ENCODE assay signal across 10 mouse cellular contexts in genomic region chr11:90187441-90187840, GRCm38 (mm10). TPM values are rescaled to one million over a fixed set of nuclear protein-coding genes. Genes with fewer than 3 reads are reported as not detected.
DNase-seq lines count a peak whose midpoint lies in the region; ATAC-seq and TF ChIP-seq lines count a peak whose summit lies in the region.
"Had no signal": no experiment of that assay in that cellular context is flagged by ENCODE, and none has a peak within 500 bp of the region (broad histone marks: within the 10 kb centered on the region; RNA-seq: fewer than 3 reads in every experiment).

Gm45716 (plus strand) TSS chr11:90187683.

- no peak for TF ChIP-seq CTCF in midbrain, postnatal 0 days (IDR thresholded peaks at IDR 0.05)

- no peaks in the 10 kb centered on the region for H3K4me1 ChIP-seq in heart, embryonic 13.5 days
- H3K4me1 ChIP-seq in embryonic facial prominence, embryonic 14.5 days (ENCODE audit: control insufficient read depth, insufficient read depth, low read length): no peaks in the 10 kb centered on the region
- no peaks in the 10 kb centered on the region for H3K4me1 ChIP-seq in hindbrain, embryonic 12.5 days
- H3K4me1 ChIP-seq in midbrain, postnatal 0 days (ENCODE audit: insufficient read depth, low read length): no peaks in the 10 kb centered on the region

- H3K27ac ChIP-seq in heart, embryonic 13.5 days (replicated peaks): no peak within 1 kb of the TSS
- H3K27ac ChIP-seq in embryonic facial prominence, embryonic 14.5 days (replicated peaks; ENCODE audit: low read depth, low read length): no peak within 1 kb of the TSS
- no peak within 1 kb of the TSS for H3K27ac ChIP-seq in hindbrain, embryonic 12.5 days
- H3K27ac ChIP-seq in midbrain, postnatal 0 days (ENCODE audit: low read depth, low read length): no peak within 1 kb of the TSS
- H3K27ac ChIP-seq: limb, embryonic 15.5 days had no signal

- 85% methylated on average over 7 of the region's 7 CpGs for WGBS in heart, embryonic 13.5 days
- 74% methylated on average over 7 of the region's 7 CpGs for WGBS in embryonic facial prominence, embryonic 14.5 days
- WGBS in hindbrain, embryonic 12.5 days: 90% methylated on average over 7 of the region's 7 CpGs
- 66% methylated on average over 6 of the region's 7 CpGs for WGBS in midbrain, postnatal 0 days

- ATAC-seq in heart, embryonic 13.5 days (ENCODE audit: extremely low read depth, insufficient number of reproducible peaks, low FRiP score, low TSS enrichment): no peak
- ATAC-seq in embryonic facial prominence, embryonic 14.5 days (ENCODE audit: low read depth): no peak
- ATAC-seq in hindbrain, embryonic 12.5 days (ENCODE audit: low FRiP score): no peak
- ATAC-seq in midbrain, postnatal 0 days (ENCODE audit: low FRiP score): no peak

- DNase-seq in heart, adult 9 months (ENCODE audit: low spot score in 2 of 2): no peak
- DNase-seq in embryonic facial prominence, embryonic 14.5 days (ENCODE audit: low spot score): no peak
- DNase-seq in midbrain, postnatal 0 days (ENCODE audit: low spot score): no peak
- no peak for DNase-seq in ovary, postnatal 10 days (ENCODE audit: low spot score)
- DNase-seq in left cerebral cortex, adult 9 months (ENCODE audit: low spot score in 2 of 2): no peak
- DNase-seq in gastrocnemius, postnatal 10 days: no peak
- DNase-seq: kidney, adult 9 months had no signal

- H3K4me2 ChIP-seq in heart, embryonic 13.5 days: no peak within 1 kb of the TSS
- H3K4me2 ChIP-seq in embryonic facial prominence, embryonic 14.5 days (ENCODE audit: low read depth, low read length): no peak within 1 kb of the TSS
- no peak within 1 kb of the TSS for H3K4me2 ChIP-seq in hindbrain, embryonic 12.5 days (replicated peaks)
- H3K4me2 ChIP-seq in midbrain, postnatal 0 days (ENCODE audit: low read depth, low read length, poor library complexity, severe bottlenecking): no peak within 1 kb of the TSS
- H3K4me2 ChIP-seq: limb, embryonic 15.5 days had no signal

- no peaks in the 10 kb centered on the region for H3K27me3 ChIP-seq in heart, embryonic 13.5 days (replicated peaks)
- H3K27me3 ChIP-seq in embryonic facial prominence, embryonic 14.5 days (replicated peaks; ENCODE audit: control insufficient read depth, insufficient read depth, low read length): no peaks in the 10 kb centered on the region
- H3K27me3 ChIP-seq in hindbrain, embryonic 12.5 days: no peaks in the 10 kb centered on the region
- H3K27me3 ChIP-seq in midbrain, postnatal 0 days (ENCODE audit: insufficient read depth, low read length): no peaks in the 10 kb centered on the region
- H3K27me3 ChIP-seq: limb, embryonic 15.5 days had no signal

- H3K36me3 ChIP-seq in heart, embryonic 13.5 days: no peaks in the 10 kb centered on the region
- H3K36me3 ChIP-seq in embryonic facial prominence, embryonic 14.5 days (ENCODE audit: control insufficient read depth, insufficient read depth, low read length): no peaks in the 10 kb centered on the region
- H3K36me3 ChIP-seq in hindbrain, embryonic 12.5 days: no peaks in the 10 kb centered on the region
- no peaks in the 10 kb centered on the region for H3K36me3 ChIP-seq in midbrain, postnatal 0 days (ENCODE audit: insufficient read depth, low read length)
- H3K36me3 ChIP-seq: limb, embryonic 15.5 days had no signal

- no peaks in the 10 kb centered on the region for H3K9me3 ChIP-seq in heart, embryonic 13.5 days
- H3K9me3 ChIP-seq in embryonic facial prominence, embryonic 14.5 days (ENCODE audit: control insufficient read depth, low read length): no peaks in the 10 kb centered on the region
- H3K9me3 ChIP-seq in hindbrain, embryonic 12.5 days (replicated peaks): no peaks in the 10 kb centered on the region
- H3K9me3 ChIP-seq in midbrain, postnatal 0 days (ENCODE audit: low read length): no peaks in the 10 kb centered on the region
- H3K9me3 ChIP-seq: limb, embryonic 15.5 days had no signal

- no peak within 1 kb of the TSS for H3K9ac ChIP-seq in heart, embryonic 13.5 days
- H3K9ac ChIP-seq in embryonic facial prominence, embryonic 14.5 days (ENCODE audit: low read depth, low read length): no peak within 1 kb of the TSS
- no peak within 1 kb of the TSS for H3K9ac ChIP-seq in hindbrain, embryonic 12.5 days
- H3K9ac ChIP-seq in midbrain, postnatal 0 days (replicated peaks; ENCODE audit: low read length, poor library complexity, severe bottlenecking): no peak within 1 kb of the TSS
- H3K9ac ChIP-seq: limb, embryonic 15.5 days had no signal

- no peak within 1 kb of the TSS for H3K4me3 ChIP-seq in heart, embryonic 13.5 days
- no peak within 1 kb of the TSS for H3K4me3 ChIP-seq in embryonic facial prominence, embryonic 14.5 days (ENCODE audit: low read depth, low read length)
- H3K4me3 ChIP-seq in hindbrain, embryonic 12.5 days: no peak within 1 kb of the TSS
- no peak within 1 kb of the TSS for H3K4me3 ChIP-seq in midbrain, postnatal 0 days (ENCODE audit: low read depth, low read length)
- H3K4me3 ChIP-seq: limb, embryonic 15.5 days had no signal

RNA-seq across cellular contexts. Expression of gene Gm45716, which starts in this region (rescaled TPM):
- 42.2 and 52.1 TPM in 2 replicates for polyA plus RNA-seq in heart, embryonic 13.5 days (2015; fragmentation: Nextera tagmentation; extraction: Ambion mirVana)
- 9.8 and 11.5 TPM in 2 replicates for polyA plus RNA-seq in embryonic facial prominence, embryonic 14.5 days (2014; fragmentation: Nextera tagmentation; extraction: Ambion mirVana)
- polyA plus RNA-seq in hindbrain, embryonic 12.5 days (2016; fragmentation: Nextera tagmentation; extraction: Ambion mirVana): 20.5 and 22.0 TPM in 2 replicates
- 10.0 and 13.7 TPM in 2 replicates for total RNA-seq in midbrain, postnatal 0 days (2014; rRNA removed)
- polyA plus RNA-seq in midbrain, postnatal 0 days (2015; fragmentation: Nextera tagmentation; extraction: Ambion mirVana): 23.6 and 24.5 TPM in 2 replicates
- 1 to 10 TPM; 4.2 to 5.3 TPM for total RNA-seq in gastrocnemius, postnatal 10 days (2021)
